ENCODE assay signal across 23 mouse cellular contexts in the genomic region with DNA sequence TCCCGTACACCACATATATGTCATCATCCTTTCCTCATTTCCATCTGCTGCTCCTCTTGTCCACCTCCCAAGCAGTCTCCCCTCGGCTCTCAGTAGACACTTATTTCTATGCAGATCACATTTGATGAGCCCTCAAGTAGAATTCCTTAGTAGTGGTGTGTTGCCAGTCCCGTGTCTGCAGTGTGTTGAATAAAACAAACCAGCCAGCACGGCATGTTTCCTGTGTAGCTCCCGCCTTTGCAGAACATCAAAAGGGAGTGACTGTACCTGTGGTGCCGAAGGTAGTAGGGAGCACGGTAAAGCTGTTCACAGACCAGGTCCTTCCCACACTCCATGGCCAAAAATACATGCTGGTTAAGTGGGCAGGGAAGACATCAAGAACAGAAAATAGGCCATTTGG. TPM values are rescaled to one million over a fixed set of nuclear protein-coding genes. Genes with fewer than 3 reads are reported as not detected.
DNase-seq lines count a peak whose midpoint lies in the region; ATAC-seq lines count a peak whose summit lies in the region.
"Had no signal": no experiment of that assay in that cellular context is flagged by ENCODE, and none has a peak within 500 bp of the region (broad histone marks: within the 10 kb centered on the region; RNA-seq: fewer than 3 reads in every experiment).

No protein-coding gene starts in this region.

- no peaks in the 10 kb centered on the region for H3K36me3 ChIP-seq in forebrain, embryonic 13.5 days (ENCODE audit: poor library complexity, severe bottlenecking)
- no peaks in the 10 kb centered on the region for H3K36me3 ChIP-seq in forebrain, embryonic 10.5 days (replicated peaks)
- no peaks in the 10 kb centered on the region for H3K36me3 ChIP-seq in hindbrain, embryonic 15.5 days
- no peaks in the 10 kb centered on the region for H3K36me3 ChIP-seq in hindbrain, embryonic 10.5 days
- H3K36me3 ChIP-seq in midbrain, embryonic 11.5 days (ENCODE audit: control insufficient read depth, insufficient read depth, low read length), result no peaks in the 10 kb centered on the region
- H3K36me3 ChIP-seq in midbrain, embryonic 10.5 days, result no peaks in the 10 kb centered on the region
- H3K36me3 ChIP-seq: limb, embryonic 13.5 days; neural tube, embryonic 13.5 days had no signal

- no peak overlapping the region for H3K4me2 ChIP-seq in forebrain, embryonic 13.5 days
- H3K4me2 ChIP-seq in hindbrain, embryonic 15.5 days, result no peak overlapping the region
- H3K4me2 ChIP-seq in midbrain, embryonic 11.5 days, result no peak overlapping the region
- H3K4me2 ChIP-seq: limb, embryonic 13.5 days; neural tube, embryonic 13.5 days had no signal

- ATAC-seq in forebrain, embryonic 13.5 days, result no peak
- ATAC-seq in hindbrain, embryonic 15.5 days (ENCODE audit: low FRiP score, low read depth), result peak; percentile 43; the same call in 1 of the 2 replicates
- ATAC-seq in midbrain, embryonic 11.5 days (ENCODE audit: low FRiP score), result peak; percentile 16; the same call in 1 of the 2 replicates
- ATAC-seq: activated CD4-positive, CD25-positive, alpha-beta regulatory T cell, adult 4 months; forebrain, embryonic 14.5 days; inflammation-experienced regulatory T-cells, adult 6 months had no signal

- DNase-seq in forebrain, embryonic 10.5 days (ENCODE audit: extremely low spot score, low spot score), result no peak
- DNase-seq in hindbrain, embryonic 10.5 days (ENCODE audit: low spot score), result no peak
- DNase-seq in midbrain, embryonic 11.5 days (ENCODE audit: low spot score, missing footprints), result no peak
- DNase-seq in midbrain, embryonic 10.5 days (ENCODE audit: low spot score), result no peak
- DNase-seq in natural killer cell, adult 2 months (ENCODE audit: low spot score in 2 of 2), result no peak
- DNase-seq: adrenal gland, adult 8-10 months; cerebellum, adult 18-20 months; cerebellum, postnatal 14 days; gastrocnemius, adult 2 months; kidney, adult 18-20 months; kidney, postnatal 4 days; lung, adult 2 months; lung, postnatal 14 days; right cerebral cortex, adult 18-20 months; right cerebral cortex, postnatal 4 days; thymus, postnatal 36 days had no signal

- H3K4me3 ChIP-seq in forebrain, embryonic 13.5 days, result no peak overlapping the region
- no peak overlapping the region for H3K4me3 ChIP-seq in forebrain, embryonic 10.5 days
- no peak overlapping the region for H3K4me3 ChIP-seq in hindbrain, embryonic 15.5 days
- no peak overlapping the region for H3K4me3 ChIP-seq in hindbrain, embryonic 10.5 days
- H3K4me3 ChIP-seq in midbrain, embryonic 11.5 days (ENCODE audit: low read depth, low read length), result no peak overlapping the region
- H3K4me3 ChIP-seq in midbrain, embryonic 10.5 days, result no peak overlapping the region
- H3K4me3 ChIP-seq: gastrocnemius, adult 2 months; limb, embryonic 13.5 days; neural tube, embryonic 13.5 days had no signal

- peaks cover 34% of the 10 kb centered on the region for H3K4me1 ChIP-seq in forebrain, embryonic 13.5 days
- H3K4me1 ChIP-seq in forebrain, embryonic 10.5 days, result peaks cover 33% of the 10 kb centered on the region
- H3K4me1 ChIP-seq in hindbrain, embryonic 15.5 days (replicated peaks), result 0 out of 2 replicates have a peak, but pooled peaks cover 3% of the 10 kb centered on the region
- H3K4me1 ChIP-seq in hindbrain, embryonic 10.5 days (replicated peaks), result peaks cover 9% of the 10 kb centered on the region
- H3K4me1 ChIP-seq in midbrain, embryonic 11.5 days (ENCODE audit: control insufficient read depth, insufficient read depth, low read length), result 0 out of 2 replicates have a peak, but pooled peaks cover 4% of the 10 kb centered on the region
- 0 out of 2 replicates have a peak, but pooled peaks cover 13% of the 10 kb centered on the region for H3K4me1 ChIP-seq in midbrain, embryonic 10.5 days

- 69% methylated on average over 7 of the region's 7 CpGs for WGBS in forebrain, embryonic 13.5 days
- 92% methylated on average over 7 of the region's 7 CpGs for WGBS in forebrain, embryonic 10.5 days
- WGBS in hindbrain, embryonic 15.5 days, result 48% methylated on average over 7 of the region's 7 CpGs
- 83% methylated on average over 7 of the region's 7 CpGs for WGBS in hindbrain, embryonic 10.5 days
- WGBS in midbrain, embryonic 11.5 days, result 87% methylated on average over 7 of the region's 7 CpGs
- WGBS in midbrain, embryonic 10.5 days, result 92% methylated on average over 7 of the region's 7 CpGs

- H3K9me3 ChIP-seq in forebrain, embryonic 13.5 days (replicated peaks), result no peaks in the 10 kb centered on the region
- no peaks in the 10 kb centered on the region for H3K9me3 ChIP-seq in forebrain, embryonic 10.5 days
- H3K9me3 ChIP-seq in hindbrain, embryonic 15.5 days, result no peaks in the 10 kb centered on the region
- H3K9me3 ChIP-seq in hindbrain, embryonic 10.5 days, result no peaks in the 10 kb centered on the region
- H3K9me3 ChIP-seq in midbrain, embryonic 11.5 days (ENCODE audit: control insufficient read depth, low read length), result no peaks in the 10 kb centered on the region
- no peaks in the 10 kb centered on the region for H3K9me3 ChIP-seq in midbrain, embryonic 10.5 days (replicated peaks)
- H3K9me3 ChIP-seq: limb, embryonic 13.5 days; neural tube, embryonic 13.5 days had no signal

- H3K27me3 ChIP-seq in forebrain, embryonic 13.5 days, result no peaks in the 10 kb centered on the region
- H3K27me3 ChIP-seq in forebrain, embryonic 10.5 days (ENCODE audit: poor library complexity, severe bottlenecking), result no peaks in the 10 kb centered on the region
- H3K27me3 ChIP-seq in hindbrain, embryonic 15.5 days, result no peaks in the 10 kb centered on the region
- H3K27me3 ChIP-seq in hindbrain, embryonic 10.5 days (ENCODE audit: insufficient read depth, poor library complexity, severe bottlenecking), result no peaks in the 10 kb centered on the region
- no peaks in the 10 kb centered on the region for H3K27me3 ChIP-seq in midbrain, embryonic 11.5 days (ENCODE audit: control insufficient read depth, insufficient read depth, low read length)
- no peaks in the 10 kb centered on the region for H3K27me3 ChIP-seq in midbrain, embryonic 10.5 days (ENCODE audit: low read depth, poor library complexity, severe bottlenecking)
- H3K27me3 ChIP-seq: limb, embryonic 13.5 days; neural tube, embryonic 13.5 days had no signal

- H3K27ac ChIP-seq in forebrain, embryonic 13.5 days, result 0 out of 2 replicates have a peak overlapping the region, but pooled peaks have one; percentile 5
- H3K27ac ChIP-seq in forebrain, embryonic 10.5 days, result no peak overlapping the region
- no peak overlapping the region for H3K27ac ChIP-seq in hindbrain, embryonic 15.5 days (replicated peaks)
- H3K27ac ChIP-seq in hindbrain, embryonic 10.5 days, result no peak overlapping the region
- H3K27ac ChIP-seq in midbrain, embryonic 11.5 days (ENCODE audit: low read depth, low read length), result no peak overlapping the region
- no peak overlapping the region for H3K27ac ChIP-seq in midbrain, embryonic 10.5 days (replicated peaks)
- H3K27ac ChIP-seq: gastrocnemius, adult 2 months; limb, embryonic 13.5 days; neural tube, embryonic 13.5 days had no signal

- no peak overlapping the region for H3K9ac ChIP-seq in forebrain, embryonic 13.5 days
- H3K9ac ChIP-seq in hindbrain, embryonic 15.5 days, result no peak overlapping the region
- H3K9ac ChIP-seq in midbrain, embryonic 11.5 days (ENCODE audit: low read length), result no peak overlapping the region
- H3K9ac ChIP-seq: limb, embryonic 13.5 days; neural tube, embryonic 13.5 days had no signal

RNA-seq across cellular contexts. Expression of gene Rhbdd1, which starts 47.8 kb away (rescaled TPM):
- polyA plus RNA-seq in forebrain, embryonic 13.5 days (2015; fragmentation: Nextera tagmentation; extraction: Ambion mirVana), result 5.7 and 6.3 TPM in 2 replicates
- polyA plus RNA-seq in forebrain, embryonic 10.5 days (2016; fragmentation: Nextera tagmentation; extraction: Ambion mirVana), result 10.2 and 10.6 TPM in 2 replicates
- polyA plus RNA-seq in hindbrain, embryonic 15.5 days (2015; fragmentation: Nextera tagmentation; extraction: Ambion mirVana), result 4.0 and 4.1 TPM in 2 replicates
- polyA plus RNA-seq in hindbrain, embryonic 10.5 days (2016; fragmentation: Nextera tagmentation; extraction: Ambion mirVana), result 9.0 and 9.7 TPM in 2 replicates
- polyA plus RNA-seq in midbrain, embryonic 11.5 days (2014; fragmentation: Nextera tagmentation; extraction: Ambion mirVana), result 7.2 and 7.7 TPM in 2 replicates
- 8.8 and 9.9 TPM in 2 replicates for polyA plus RNA-seq in midbrain, embryonic 10.5 days (2016; fragmentation: Nextera tagmentation; extraction: Ambion mirVana)
